Mouse (Mus musculus): Measurements from ENCODE around the gene Osgep. TPM values are rescaled to one million over a fixed set of nuclear protein-coding genes. Genes with fewer than 3 reads are reported as not detected.
A peak's percentile ranks its signal among the peaks of the same experiment; 100 is the strongest.
"Not testable (repeated sequence)": the region's sequence is repeated elsewhere in the genome, so short reads cannot be mapped to it uniquely, and the experiment has no call there.

The Osgep gene
- 52.9 and 58.1 TPM in 2 replicates for polyA plus RNA-seq (2012; rRNA removed)

GRCm38 (mm10) chr14:50924281-50925064 lies at the start of gene Osgep, which contains the start of gene Apex1:
Gene Osgep (minus strand): TSS chr14:50924893.
Gene Apex1 (plus strand): TSS chr14:50924968.
- H3K27ac ChIP-seq (ENCODE audit: control insufficient read depth, insufficient read depth, low read depth, low read length): peak within 1 kb of the TSS; percentile 89
- peak within 1 kb of the TSS; percentile 89 for H3K4me3 ChIP-seq (ENCODE audit: control insufficient read depth, low read depth, low read length)
- H3K36me3 ChIP-seq (ENCODE audit: control insufficient read depth, insufficient read depth, low read length): no peaks in the 10 kb centered on the region; the same call in 1 of the 2 replicates
- H3K4me1 ChIP-seq (ENCODE audit: control insufficient read depth, insufficient read depth, low read length): 0 out of 2 replicates have a peak, but pooled peaks cover 2% of the 10 kb centered on the region
- TF ChIP-seq POLR2A (IDR thresholded peaks at IDR 0.05; ENCODE audit: control insufficient read depth, low read depth, low read length) (peak; percentile 82), CTCF (IDR thresholded peaks at IDR 0.05; ENCODE audit: control insufficient read depth, insufficient read depth, insufficient replicate concordance, low read depth, low read length) (no peak; the same call in 1 of the 2 replicates)
- H3K27me3 ChIP-seq (ENCODE audit: control insufficient read depth, insufficient read depth, low read length): no peaks in the 10 kb centered on the region

GRCm38 (mm10) chr14:50973700-50974099 lies 49.0 kb upstream of the Osgep start:
- no peak overlapping the region for H3K27ac ChIP-seq (ENCODE audit: control insufficient read depth, insufficient read depth, low read depth, low read length)
- no peak overlapping the region for H3K4me3 ChIP-seq (ENCODE audit: control insufficient read depth, low read depth, low read length)
- no peaks in the 10 kb centered on the region for H3K27me3 ChIP-seq (ENCODE audit: control insufficient read depth, insufficient read depth, low read length)
- TF ChIP-seq POLR2A (IDR thresholded peaks at IDR 0.05; ENCODE audit: control insufficient read depth, low read depth, low read length): no peak
- TF ChIP-seq CTCF (IDR thresholded peaks at IDR 0.05; ENCODE audit: control insufficient read depth, insufficient read depth, insufficient replicate concordance, low read depth, low read length): no peak
- peaks cover 5% of the 10 kb centered on the region for H3K4me1 ChIP-seq (ENCODE audit: control insufficient read depth, insufficient read depth, low read length)
- H3K36me3 ChIP-seq (ENCODE audit: control insufficient read depth, insufficient read depth, low read length): no peaks in the 10 kb centered on the region

DNA sequence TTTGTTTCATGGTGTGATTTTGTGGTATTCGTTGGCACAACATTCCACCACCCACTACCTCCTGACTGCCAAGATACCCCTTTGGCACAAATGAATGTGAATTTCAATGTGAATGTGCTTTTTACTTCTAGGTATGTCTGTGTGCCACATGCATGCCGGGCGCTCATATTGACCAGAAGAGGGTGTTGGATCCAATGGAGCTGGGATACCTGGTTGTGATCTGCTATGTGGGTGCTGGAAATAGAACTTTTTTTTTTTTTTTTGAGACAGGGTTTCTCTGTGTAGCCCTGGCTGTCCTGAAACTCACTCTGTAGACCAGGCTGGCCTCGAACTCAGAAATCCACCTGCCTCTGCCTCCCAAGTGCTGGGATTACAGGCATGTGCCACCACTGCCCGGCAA lies 48.4 kb upstream of the Osgep start:
- not testable (repeated sequence) for H3K27me3 ChIP-seq (ENCODE audit: control insufficient read depth, insufficient read depth, low read length); H3K27ac ChIP-seq (ENCODE audit: control insufficient read depth, insufficient read depth, low read depth, low read length); H3K4me3 ChIP-seq (ENCODE audit: control insufficient read depth, low read depth, low read length); H3K36me3 ChIP-seq (ENCODE audit: control insufficient read depth, insufficient read depth, low read length); H3K4me1 ChIP-seq (ENCODE audit: control insufficient read depth, insufficient read depth, low read length)

GRCm38 (mm10) chr14:50970822-50971221 lies 46.1 kb upstream of the Osgep start:
- TF ChIP-seq POLR2A (IDR thresholded peaks at IDR 0.05; ENCODE audit: control insufficient read depth, low read depth, low read length) (no peak), CTCF (IDR thresholded peaks at IDR 0.05; ENCODE audit: control insufficient read depth, insufficient read depth, insufficient replicate concordance, low read depth, low read length) (no peak)
- Histone ChIP-seq H3K27me3 (ENCODE audit: control insufficient read depth, insufficient read depth, low read length) (no peaks in the 10 kb centered on the region), H3K27ac (ENCODE audit: control insufficient read depth, insufficient read depth, low read depth, low read length) (no peak overlapping the region), H3K4me3 (ENCODE audit: control insufficient read depth, low read depth, low read length) (no peak overlapping the region), H3K4me1 (ENCODE audit: control insufficient read depth, insufficient read depth, low read length) (no peaks in the 10 kb centered on the region), H3K36me3 (ENCODE audit: control insufficient read depth, insufficient read depth, low read length) (no peaks in the 10 kb centered on the region)

DNA sequence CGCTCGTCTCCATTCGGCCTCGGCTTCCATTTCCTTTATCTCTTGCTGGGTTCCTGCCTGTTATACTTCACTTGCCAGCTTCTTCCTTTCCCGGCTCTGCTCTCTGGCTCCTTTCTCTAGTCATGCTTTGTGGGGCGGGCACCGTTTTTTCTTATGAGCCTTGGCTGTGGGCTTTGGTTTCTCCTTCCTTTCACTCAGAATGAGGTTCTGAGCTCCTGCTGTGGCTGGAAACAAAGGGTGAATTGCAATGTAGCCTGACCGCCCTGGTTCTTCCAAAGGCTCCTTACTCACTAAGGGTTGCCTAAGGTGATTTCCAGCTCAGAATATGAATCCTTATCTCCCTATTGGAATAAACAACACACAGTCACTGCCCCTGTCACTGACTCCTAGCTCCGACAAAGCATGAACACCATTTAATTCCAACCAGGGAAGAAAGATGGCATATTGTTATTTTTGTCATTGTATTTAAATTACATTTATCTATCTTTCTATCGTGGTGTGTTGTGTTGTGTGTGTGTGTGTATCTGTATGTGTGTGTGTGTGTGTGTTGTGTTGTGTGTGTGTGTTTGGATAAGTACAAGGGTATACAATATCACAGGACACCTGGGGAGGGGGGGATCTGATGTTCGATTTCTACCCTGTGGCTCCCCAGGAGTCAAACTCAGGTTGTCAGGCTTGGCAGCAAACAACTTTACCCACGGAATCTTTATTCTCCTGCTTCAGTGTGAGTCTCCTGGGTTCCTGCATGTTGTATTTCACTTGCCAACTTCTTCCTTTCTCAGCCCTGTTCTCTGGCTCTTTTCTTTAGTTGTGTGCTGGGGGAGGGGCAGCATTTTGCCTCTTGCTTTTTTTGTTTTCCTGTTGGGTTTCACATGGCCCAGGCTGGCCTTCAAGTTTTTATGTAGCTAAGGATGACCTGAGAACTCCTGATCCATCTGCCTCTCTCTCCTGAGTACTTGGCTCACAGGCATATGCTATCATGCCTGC lies 45.2 kb upstream of the Osgep start:
- H3K4me3 ChIP-seq (ENCODE audit: control insufficient read depth, low read depth, low read length): no peak overlapping the region
- H3K27me3 ChIP-seq (ENCODE audit: control insufficient read depth, insufficient read depth, low read length): no peaks in the 10 kb centered on the region
- H3K27ac ChIP-seq (ENCODE audit: control insufficient read depth, insufficient read depth, low read depth, low read length): no peak overlapping the region
- H3K4me1 ChIP-seq (ENCODE audit: control insufficient read depth, insufficient read depth, low read length): no peaks in the 10 kb centered on the region
- H3K36me3 ChIP-seq (ENCODE audit: control insufficient read depth, insufficient read depth, low read length): no peaks in the 10 kb centered on the region
- TF ChIP-seq POLR2A (IDR thresholded peaks at IDR 0.05; ENCODE audit: control insufficient read depth, low read depth, low read length) (no peak), CTCF (IDR thresholded peaks at IDR 0.05; ENCODE audit: control insufficient read depth, insufficient read depth, insufficient replicate concordance, low read depth, low read length) (no peak)

DNA sequence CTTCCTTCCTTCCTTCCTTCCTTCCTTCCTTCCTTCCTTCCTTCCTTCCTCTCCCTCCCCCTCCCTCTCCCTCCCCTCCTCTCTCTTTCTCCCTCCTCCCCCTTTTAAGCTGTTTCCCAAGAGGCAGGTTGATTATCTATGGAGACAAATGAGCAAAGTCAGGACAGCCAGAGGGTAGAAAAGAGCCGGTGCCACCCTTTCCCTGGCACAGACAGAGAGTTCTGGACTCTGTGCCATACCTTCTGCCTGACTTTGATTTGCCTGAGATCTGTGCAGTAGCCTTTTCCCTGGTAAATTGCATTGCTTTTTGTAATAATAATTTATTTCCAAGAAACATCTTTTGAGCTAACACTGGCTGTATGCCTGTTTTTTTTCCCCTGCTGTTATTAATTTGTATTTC lies 44.3 kb upstream of the Osgep start:
- TF ChIP-seq CTCF (IDR thresholded peaks at IDR 0.05; ENCODE audit: control insufficient read depth, insufficient read depth, insufficient replicate concordance, low read depth, low read length) (no peak), POLR2A (IDR thresholded peaks at IDR 0.05; ENCODE audit: control insufficient read depth, low read depth, low read length) (no peak)
- Histone ChIP-seq H3K27ac (ENCODE audit: control insufficient read depth, insufficient read depth, low read depth, low read length) (no peak overlapping the region), H3K4me1 (ENCODE audit: control insufficient read depth, insufficient read depth, low read length) (no peaks in the 10 kb centered on the region), H3K27me3 (ENCODE audit: control insufficient read depth, insufficient read depth, low read length) (no peaks in the 10 kb centered on the region), H3K4me3 (ENCODE audit: control insufficient read depth, low read depth, low read length) (no peak overlapping the region), H3K36me3 (ENCODE audit: control insufficient read depth, insufficient read depth, low read length) (no peaks in the 10 kb centered on the region)

Measured in testis, adult 2 months (tissue).